Mouse (Mus musculus): Measurements from ENCODE around the gene C2cd4c. TPM values are rescaled to one million over a fixed set of nuclear protein-coding genes. Genes with fewer than 3 reads are reported as not detected.

C2cd4c gene
- not detected for polyA plus RNA-seq (2017; shearing (Covaris generic))

DNA sequence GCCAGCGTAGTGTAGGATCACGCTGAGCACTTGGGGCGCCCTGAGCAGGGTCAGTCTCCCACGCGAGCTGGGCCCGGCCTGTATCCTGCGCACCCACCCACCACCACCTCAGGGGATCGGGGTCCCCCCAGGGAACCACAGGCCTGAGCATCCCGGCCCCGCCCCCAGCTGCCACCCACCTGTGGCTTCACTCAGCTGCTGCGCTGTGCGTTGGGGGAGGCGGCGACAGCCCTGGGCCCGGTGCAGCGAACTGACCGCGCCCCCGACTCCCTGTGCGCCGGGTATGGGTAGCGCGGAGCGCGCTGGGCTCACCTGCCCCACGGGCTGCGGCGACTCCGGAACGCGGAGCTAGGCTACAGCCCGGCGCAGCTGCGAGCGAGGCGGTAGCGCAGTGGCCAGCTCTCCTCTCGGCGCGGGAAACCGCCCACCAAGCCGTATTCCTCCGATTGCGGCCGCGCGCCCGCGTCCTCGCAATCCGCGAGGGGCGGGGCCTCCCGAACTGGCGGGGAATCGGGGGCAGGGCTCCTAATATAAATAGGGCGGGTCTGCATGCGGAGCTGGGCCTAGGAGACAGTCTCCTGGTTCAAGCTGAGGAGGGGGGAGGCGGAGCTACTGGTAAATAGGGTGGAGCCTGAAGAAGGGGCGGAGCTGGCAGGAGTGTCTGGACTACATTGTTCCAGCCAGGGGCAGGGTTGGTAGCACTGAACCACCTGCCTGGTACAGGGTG, at the start of gene C2cd4c:
Gene C2cd4c (minus strand): TSS at position 448 of the 727 bp plus-strand sequence.

DNA sequence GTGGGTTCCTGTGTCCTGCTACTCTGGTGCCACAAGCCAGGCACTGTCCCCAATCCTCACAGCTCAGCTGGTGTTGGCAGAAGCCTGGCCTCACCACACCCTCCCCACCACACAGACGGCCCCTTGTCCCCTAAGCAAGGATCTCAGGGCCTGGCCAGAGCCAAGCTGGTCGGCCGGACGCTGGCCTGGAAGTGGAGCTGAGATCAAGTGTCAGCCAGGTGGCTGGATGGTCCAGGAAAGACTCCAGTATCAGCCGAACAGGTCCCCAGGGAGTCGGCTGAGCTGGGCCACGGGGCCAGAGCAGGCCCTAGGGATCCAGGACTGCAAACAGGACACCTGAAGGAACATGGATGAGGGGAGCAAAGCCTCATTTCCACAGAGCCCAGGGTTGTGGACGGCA, 31.9 kb upstream of the C2cd4c start, which contains the start of gene Odf3l2:
Gene Odf3l2 (minus strand): TSS at position 28 of the 400 bp plus-strand sequence.

DNA sequence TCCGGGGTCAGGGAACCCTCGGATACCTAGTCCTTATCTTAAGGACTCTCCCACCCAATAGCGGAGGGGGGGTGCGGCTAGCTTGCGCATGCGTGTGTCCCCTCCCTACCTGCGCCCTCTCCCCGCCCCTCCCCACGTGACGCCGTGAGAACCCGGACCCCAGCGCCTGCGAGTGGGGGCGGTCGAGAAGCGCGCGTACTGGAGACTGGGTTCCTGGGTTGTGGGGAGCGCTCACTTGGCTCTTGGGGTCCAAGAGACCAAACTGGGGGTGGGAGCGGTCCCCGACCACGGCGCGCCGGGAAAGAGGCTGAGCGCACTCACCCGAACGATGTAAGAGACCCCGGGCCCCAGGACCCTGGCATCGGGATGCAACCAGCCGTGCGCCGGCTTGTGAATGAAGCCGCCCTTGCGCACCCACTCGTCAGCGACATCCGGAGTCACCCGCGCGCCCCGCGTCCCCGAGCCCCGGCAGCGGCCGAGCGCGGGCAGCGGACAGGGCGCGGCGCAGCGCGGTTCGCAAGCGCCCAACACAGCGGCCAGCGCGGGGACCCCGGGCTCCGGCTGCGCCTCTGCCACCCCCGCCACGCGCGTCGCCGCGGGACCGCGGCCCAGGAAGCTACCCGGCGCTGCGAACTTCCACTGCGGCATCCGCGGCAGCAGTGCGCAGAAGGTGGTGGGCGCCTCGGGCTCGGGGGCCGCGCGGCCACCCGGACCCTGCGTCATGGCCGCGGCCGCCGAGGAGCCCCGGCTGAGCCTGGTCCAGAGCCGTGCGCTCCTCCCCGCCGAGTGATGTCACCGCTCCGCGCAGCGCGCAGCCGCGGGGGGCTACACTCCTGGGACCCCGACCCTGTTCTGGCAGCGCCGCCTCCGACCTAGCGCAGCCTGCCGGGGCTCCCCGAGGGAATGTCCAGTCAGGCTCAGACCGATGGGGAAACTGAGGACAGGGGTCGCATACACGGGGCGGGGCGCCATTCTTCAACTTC, 23.6 kb upstream of the C2cd4c start, which contains the start of gene Shc2:
Gene Shc2 (minus strand): TSS at position 791 of the 983 bp plus-strand sequence.

DNA sequence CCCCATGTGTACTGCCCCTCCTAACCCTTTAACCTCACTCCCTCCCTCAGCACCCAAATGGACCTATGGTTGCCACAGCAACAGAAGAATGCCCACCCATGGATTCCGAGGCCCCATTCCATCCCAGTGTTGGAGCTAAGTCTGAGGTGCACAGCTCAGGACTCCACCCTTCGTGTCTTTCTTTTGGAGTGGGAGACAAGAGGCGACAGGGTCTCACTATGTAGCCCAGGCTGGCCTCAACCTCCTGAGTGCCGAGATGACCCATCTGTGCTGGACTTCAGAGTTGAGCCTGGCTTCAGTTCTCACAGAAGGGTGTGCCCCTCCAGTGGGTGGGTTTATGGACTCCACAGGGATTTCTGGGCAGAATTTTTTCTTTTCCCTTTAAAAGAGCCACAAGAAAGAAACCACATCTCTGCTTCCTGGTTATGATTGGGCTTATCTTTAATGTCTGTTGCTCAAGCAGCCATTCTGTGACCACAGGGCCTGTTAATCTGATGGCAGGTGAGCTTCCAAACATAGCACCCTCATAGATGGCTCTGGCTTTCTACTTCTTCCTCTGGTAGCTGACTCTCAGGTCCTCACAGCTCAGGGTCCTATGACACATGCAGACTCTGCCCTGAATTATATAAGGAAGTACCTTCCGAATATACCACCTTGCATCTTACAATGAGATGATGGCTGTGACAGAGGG, 26.6 kb downstream of the C2cd4c start, which contains the start of gene Theg:
Gene Theg (minus strand): TSS at position 271 of the 691 bp plus-strand sequence.

Other genes starting within 250 kb of the C2cd4c start
- gene Vmn2r83, start 145.3 kb downstream of the C2cd4c start, polyA plus RNA-seq (2017; shearing (Covaris generic)): not detected
- 4.5 TPM for gene Plpp2, start 80.2 kb downstream of the C2cd4c start, polyA plus RNA-seq (2017; shearing (Covaris generic))
- gene Mier2, start 58.8 kb downstream of the C2cd4c start, polyA plus RNA-seq (2017; shearing (Covaris generic)): 32.0 TPM
- not detected for gene Theg, start 26.7 kb downstream of the C2cd4c start, polyA plus RNA-seq (2017; shearing (Covaris generic))
- not detected for gene Shc2, start 23.9 kb upstream of the C2cd4c start, polyA plus RNA-seq (2017; shearing (Covaris generic))
- not detected for gene Odf3l2, start 31.7 kb upstream of the C2cd4c start, polyA plus RNA-seq (2017; shearing (Covaris generic))
- gene Madcam1, start 50.5 kb upstream of the C2cd4c start, polyA plus RNA-seq (2017; shearing (Covaris generic)): 0.40 TPM
- 29.7 TPM for gene Tpgs1, start 55.3 kb upstream of the C2cd4c start, polyA plus RNA-seq (2017; shearing (Covaris generic))
- gene Cdc34, start 68.2 kb upstream of the C2cd4c start, polyA plus RNA-seq (2017; shearing (Covaris generic)): 12.9 TPM
- gene Gzmm, start 75.0 kb upstream of the C2cd4c start, polyA plus RNA-seq (2017; shearing (Covaris generic)): 0.63 TPM
- 186 TPM for gene Bsg, start 90.5 kb upstream of the C2cd4c start, polyA plus RNA-seq (2017; shearing (Covaris generic))
- gene Hcn2, start 102.6 kb upstream of the C2cd4c start, polyA plus RNA-seq (2017; shearing (Covaris generic)): not detected
- 35.6 TPM for gene Polrmt, start 132.6 kb upstream of the C2cd4c start, polyA plus RNA-seq (2017; shearing (Covaris generic))
- not detected for gene Fgf22, start 141.1 kb upstream of the C2cd4c start, polyA plus RNA-seq (2017; shearing (Covaris generic))
- 4.2 TPM for gene Rnf126, start 152.9 kb upstream of the C2cd4c start, polyA plus RNA-seq (2017; shearing (Covaris generic))
- 0.52 TPM for gene Fstl3, start 163.2 kb upstream of the C2cd4c start, polyA plus RNA-seq (2017; shearing (Covaris generic))
- gene Prss57, start 176.9 kb upstream of the C2cd4c start, polyA plus RNA-seq (2017; shearing (Covaris generic)): not detected
- gene Palm, start 179.5 kb upstream of the C2cd4c start, polyA plus RNA-seq (2017; shearing (Covaris generic)): 0.27 TPM
- gene Misp, start 207.0 kb upstream of the C2cd4c start, polyA plus RNA-seq (2017; shearing (Covaris generic)): not detected
- 357 TPM for gene Ptbp1, start 240.4 kb upstream of the C2cd4c start, polyA plus RNA-seq (2017; shearing (Covaris generic))